Comparison of ENCODE assay signal across 19 mouse cellular contexts in the genomic region with DNA sequence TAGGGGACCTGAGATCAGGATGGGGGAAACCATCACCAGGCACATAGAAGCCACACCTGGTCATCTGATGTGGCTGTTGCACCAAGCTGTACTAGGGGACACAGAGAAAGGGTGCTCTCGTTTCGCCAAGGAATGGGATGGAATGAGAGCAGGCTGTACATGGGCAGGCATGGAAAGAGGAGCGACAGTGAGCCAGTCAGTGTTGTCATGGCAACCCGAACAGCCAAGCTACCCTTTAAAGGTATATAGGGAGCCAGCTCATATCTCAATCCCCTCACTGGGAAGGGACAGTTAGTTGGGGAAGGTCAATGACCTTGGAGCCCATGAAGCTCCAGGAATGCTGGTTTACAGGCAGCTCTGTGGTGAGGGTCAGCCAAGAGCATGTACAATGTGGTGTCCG.
DNase-seq lines count a peak whose midpoint lies in the region; ATAC-seq and TF ChIP-seq lines count a peak whose summit lies in the region.
"Had no signal": no experiment of that assay in that cellular context is flagged by ENCODE, and none has a peak within 500 bp of the region (broad histone marks: within the 10 kb centered on the region; RNA-seq: fewer than 3 reads in every experiment).

No protein-coding gene starts in this region.

- no peaks in the 10 kb centered on the region for H3K9me3 ChIP-seq in forebrain, embryonic 15.5 days
- no peaks in the 10 kb centered on the region for H3K9me3 ChIP-seq in forebrain, embryonic 13.5 days (replicated peaks)
- H3K9me3 ChIP-seq: embryonic facial prominence, embryonic 10.5 days; heart, embryonic 10.5 days; hindbrain, embryonic 15.5 days had no signal

- H3K4me1 ChIP-seq in forebrain, embryonic 15.5 days = peaks cover 25% of the 10 kb centered on the region
- H3K4me1 ChIP-seq in forebrain, embryonic 13.5 days = peaks cover 25% of the 10 kb centered on the region

- H3K4me3 ChIP-seq in forebrain, embryonic 15.5 days = no peak overlapping the region
- H3K4me3 ChIP-seq in forebrain, embryonic 13.5 days = no peak overlapping the region
- H3K4me3 ChIP-seq in left cerebral cortex, adult 2 months = no peak overlapping the region
- H3K4me3 ChIP-seq: embryonic facial prominence, embryonic 10.5 days; heart, embryonic 10.5 days; hindbrain, embryonic 15.5 days had no signal

- no peaks in the 10 kb centered on the region for H3K27me3 ChIP-seq in forebrain, embryonic 15.5 days
- no peaks in the 10 kb centered on the region for H3K27me3 ChIP-seq in forebrain, embryonic 13.5 days
- H3K27me3 ChIP-seq: hindbrain, embryonic 15.5 days had no signal

- no peak overlapping the region for H3K9ac ChIP-seq in forebrain, embryonic 15.5 days (replicated peaks)
- no peak overlapping the region for H3K9ac ChIP-seq in forebrain, embryonic 13.5 days
- H3K9ac ChIP-seq: hindbrain, embryonic 15.5 days had no signal

- H3K4me2 ChIP-seq in forebrain, embryonic 15.5 days (replicated peaks) = no peak overlapping the region
- no peak overlapping the region for H3K4me2 ChIP-seq in forebrain, embryonic 13.5 days
- H3K4me2 ChIP-seq: hindbrain, embryonic 15.5 days had no signal

- no peak for ATAC-seq in forebrain, embryonic 15.5 days (replicated peaks)
- no peak for ATAC-seq in forebrain, embryonic 13.5 days
- ATAC-seq: intestine, embryonic 16.5 days; Patski had no signal

- intact Hi-C loops in left cerebral cortex, adult 2 months (cut with DNase I) = loop anchor here (5.0 kb wide), 1 partner anchor 34 kb away; no protein-coding TSS in a partner anchor
- intact Hi-C loops in left cerebral cortex, postnatal 4 days (cut with DNase I) = loop anchor here (10.0 kb wide), 1 partner anchor 77 kb away; the partner anchor contains the start of gene Add2

- 71% methylated on average over 5 of the region's 5 CpGs for WGBS in forebrain, embryonic 15.5 days
- 89% methylated on average over 5 of the region's 5 CpGs for WGBS in forebrain, embryonic 13.5 days

- peaks cover 46% of the 10 kb centered on the region for H3K36me3 ChIP-seq in forebrain, embryonic 15.5 days
- peaks cover 92% of the 10 kb centered on the region for H3K36me3 ChIP-seq in forebrain, embryonic 13.5 days (ENCODE audit: poor library complexity, severe bottlenecking)
- H3K36me3 ChIP-seq: heart, embryonic 10.5 days had no signal

- no peak for DNase-seq in left cerebral cortex, adult 2 months (ENCODE audit: extremely low spot score in 1 of 2, low spot score in 2 of 2)
- DNase-seq in left cerebral cortex, postnatal 4 days = no peak
- peak; percentile 29 for DNase-seq in R1 (ENCODE audit: low read depth, low spot score)
- DNase-seq in brain, adult 2 months (ENCODE audit: low read depth, low spot score) = peak; percentile 63
- DNase-seq in spleen, postnatal 10 days (ENCODE audit: low spot score in 2 of 2) = no peak
- DNase-seq: adrenal gland, adult 8-10 months; adrenal gland, postnatal 36 days; cerebellum, adult 11 months; cerebellum, postnatal 36 days; gastrocnemius, postnatal 10 days; heart, adult 18-20 months; heart, postnatal 10 days had no signal

- peak overlapping the region; percentile 86 for H3K27ac ChIP-seq in forebrain, embryonic 15.5 days (replicated peaks)
- H3K27ac ChIP-seq in forebrain, embryonic 13.5 days = no peak overlapping the region
- H3K27ac ChIP-seq in left cerebral cortex, adult 2 months = peak overlapping the region; percentile 93
- H3K27ac ChIP-seq: embryonic facial prominence, embryonic 10.5 days; heart, embryonic 10.5 days had no signal

- no peak for TF ChIP-seq CTCF in left cerebral cortex, adult 2 months (IDR thresholded peaks at IDR 0.05)

Comparison
In these comparisons a context has a peak if more than half of its experiments do, and no peak if none do; other contexts are left out.
1. DNase-seq: peak in R1 (single experiment) and brain, adult 2 months (single experiment); none in left cerebral cortex, adult 2 months (0 of 2), left cerebral cortex, postnatal 4 days (single experiment) and spleen, postnatal 10 days (0 of 2).